Mouse (Mus musculus): ENCODE measurements around the gene Sh3bp2.

DNA sequence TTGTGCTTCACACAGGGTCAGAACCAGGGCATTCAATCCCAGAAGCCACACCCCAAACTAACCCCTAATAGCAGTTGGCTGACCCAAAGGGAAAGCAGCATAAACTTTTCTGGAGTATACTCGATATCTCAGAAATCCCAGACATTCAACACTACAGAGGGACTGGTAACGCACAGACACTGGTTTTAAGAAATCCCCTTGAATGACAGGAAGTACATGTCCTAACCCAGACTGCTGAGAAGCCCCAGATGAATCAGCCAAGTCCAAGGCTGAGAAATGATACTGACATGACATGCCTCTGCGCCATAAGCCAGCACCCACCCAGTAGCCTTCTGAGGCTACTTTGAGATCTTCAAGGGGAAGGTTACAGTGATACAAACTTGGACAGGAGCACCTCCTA, 24.1 kb upstream of the Sh3bp2 start:
- TF ChIP-seq CTCF (IDR thresholded peaks at IDR 0.05; ENCODE audit: control insufficient read depth, insufficient read depth, insufficient read length) (no peak), FOSL1 (IDR thresholded peaks at IDR 0.05; ENCODE audit: insufficient read depth, low read length, poor library complexity, severe bottlenecking) (no peak), CEBPB (IDR thresholded peaks at IDR 0.05; ENCODE audit: low read depth) (no peak), USF1 (IDR thresholded peaks at IDR 0.05; ENCODE audit: low read depth) (no peak), MAX (IDR thresholded peaks at IDR 0.05) (no peak), MYOD1 (IDR thresholded peaks at IDR 0.05; ENCODE audit: control insufficient read depth, insufficient read length, low read depth) (no peak)

Data from C2C12 (cell line).